Mouse (Mus musculus): Measurements from ENCODE around the gene Tmc3. TPM values are rescaled to one million over a fixed set of nuclear protein-coding genes. Genes with fewer than 3 reads are reported as not detected.

Gene Tmc3
- polyA plus RNA-seq, 1 experiment from 2014 or later: 0.13 TPM

DNA sequence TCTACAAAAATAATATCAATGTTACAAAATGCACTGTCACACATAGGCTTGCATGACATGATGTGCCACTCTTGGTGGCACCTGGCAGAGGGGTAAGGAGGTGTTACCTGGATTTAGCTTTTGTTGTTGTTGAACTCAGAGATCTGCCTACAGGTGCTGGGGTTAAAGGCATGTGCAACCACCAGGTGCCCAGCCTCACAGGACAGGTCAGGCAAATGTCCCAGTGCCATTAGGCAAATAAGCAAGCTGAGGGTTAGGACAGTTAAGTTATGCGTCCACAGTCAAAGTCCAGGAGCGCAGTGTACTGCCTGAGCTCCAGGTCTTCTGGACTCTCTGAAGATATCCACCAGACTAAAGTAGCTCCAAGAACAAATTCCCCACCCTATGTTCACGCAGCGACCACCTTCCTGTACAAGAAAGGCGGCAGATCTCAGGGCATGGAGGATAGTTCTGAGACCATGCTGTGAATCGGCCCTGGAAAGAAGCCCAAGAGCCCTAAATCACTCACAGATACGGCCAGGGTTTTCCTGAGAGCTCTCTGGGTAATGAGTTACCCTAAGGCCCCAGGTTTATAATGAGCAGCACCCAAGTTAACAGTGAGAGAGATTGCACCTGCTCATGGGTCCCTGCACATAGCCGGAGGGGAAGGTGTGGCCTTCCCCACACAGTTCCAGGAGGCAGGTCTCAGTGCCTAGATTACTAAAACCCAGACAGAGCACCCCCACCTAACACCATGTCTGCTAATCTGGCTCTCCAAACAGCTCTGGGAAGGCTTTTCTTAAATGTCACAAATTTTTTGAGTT lies 53.3 kb downstream of the Tmc3 start:
- TF ChIP-seq CTCF (IDR thresholded peaks at IDR 0.05; ENCODE audit: low read depth): no peak
- Histone ChIP-seq H3K4me1 (ENCODE audit: insufficient read depth) (peaks cover 4% of the 10 kb centered on the region), H3K27me3 (ENCODE audit: insufficient read depth, low read length) (no peaks in the 10 kb centered on the region), H3K36me3 (ENCODE audit: insufficient read depth) (peaks cover 14% of the 10 kb centered on the region; the same call in 1 of the 2 replicates), H3K9ac (no peak overlapping the region), H3K4me2 (no peak overlapping the region), H3K9me3 (ENCODE audit: low read depth, low read length) (no peaks in the 10 kb centered on the region), H3K27ac (ENCODE audit: low read depth) (no peak overlapping the region), H3K4me3 (ENCODE audit: low read depth, low read length) (no peak overlapping the region)
- no peak for ATAC-seq (ENCODE audit: insufficient read depth)
- no peak for DNase-seq
- 87% methylated on average over 8 of the region's 8 CpGs for WGBS

DNA sequence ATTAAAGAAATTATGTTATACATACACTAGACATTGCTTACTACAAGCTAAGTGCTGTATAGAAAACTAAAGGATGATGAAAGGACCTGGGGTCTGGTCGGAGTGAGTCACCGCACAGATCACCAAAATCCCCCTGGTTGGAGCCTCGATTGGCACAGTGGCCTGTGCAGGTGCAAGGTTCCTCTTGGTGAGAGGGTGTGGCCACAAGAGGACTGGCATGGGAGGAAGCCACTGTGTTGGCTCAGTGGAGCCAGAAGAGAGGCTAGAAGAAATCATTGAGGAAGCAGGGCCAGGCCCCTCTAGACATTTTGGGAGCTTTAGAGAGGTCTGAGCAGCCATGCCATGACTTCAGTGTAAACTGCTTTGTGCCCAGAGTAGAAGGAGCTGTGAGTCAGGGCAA lies 54.4 kb downstream of the Tmc3 start:
- Histone ChIP-seq H3K4me2 (no peak overlapping the region), H3K9ac (no peak overlapping the region), H3K9me3 (ENCODE audit: low read depth, low read length) (no peaks in the 10 kb centered on the region), H3K4me3 (ENCODE audit: low read depth, low read length) (no peak overlapping the region), H3K27ac (ENCODE audit: low read depth) (no peak overlapping the region), H3K27me3 (ENCODE audit: insufficient read depth, low read length) (no peaks in the 10 kb centered on the region), H3K36me3 (ENCODE audit: insufficient read depth) (peaks cover 14% of the 10 kb centered on the region; the same call in 1 of the 2 replicates), H3K4me1 (ENCODE audit: insufficient read depth) (no peaks in the 10 kb centered on the region)
- no peak for TF ChIP-seq CTCF (IDR thresholded peaks at IDR 0.05; ENCODE audit: low read depth)
- WGBS: 77% methylated on average over 3 of the region's 3 CpGs
- ATAC-seq (ENCODE audit: insufficient read depth) (no peak), DNase-seq (no peak)

DNA sequence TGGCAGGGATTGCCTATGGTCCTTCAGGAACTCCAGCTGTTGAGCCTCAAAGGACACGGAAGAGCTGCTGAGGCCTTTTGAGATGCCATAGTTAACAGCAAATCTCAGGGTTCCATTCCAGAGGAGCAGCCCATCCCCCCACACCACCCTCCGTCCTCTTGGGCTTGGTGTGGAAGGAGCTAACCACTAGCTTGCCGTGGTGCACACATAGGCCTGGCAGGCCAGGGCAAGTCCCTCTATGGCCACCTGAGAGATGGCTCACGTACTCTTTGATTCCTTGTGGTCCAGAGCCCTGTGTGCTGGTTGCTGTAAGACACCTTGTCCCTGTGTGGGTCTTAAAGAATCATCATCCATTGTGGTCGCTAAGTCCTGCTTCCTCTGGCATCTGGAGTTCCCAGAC lies 55.9 kb downstream of the Tmc3 start:
- Histone ChIP-seq H3K27ac (ENCODE audit: low read depth) (no peak overlapping the region), H3K9ac (no peak overlapping the region), H3K4me2 (no peak overlapping the region), H3K4me3 (ENCODE audit: low read depth, low read length) (no peak overlapping the region), H3K36me3 (ENCODE audit: insufficient read depth) (peaks cover 14% of the 10 kb centered on the region; the same call in 1 of the 2 replicates), H3K9me3 (ENCODE audit: low read depth, low read length) (no peaks in the 10 kb centered on the region), H3K4me1 (ENCODE audit: insufficient read depth) (no peaks in the 10 kb centered on the region), H3K27me3 (ENCODE audit: insufficient read depth, low read length) (no peaks in the 10 kb centered on the region)
- WGBS: 82% methylated on average over 5 of the region's 5 CpGs
- DNase-seq: peak; percentile 32
- no peak for TF ChIP-seq CTCF (IDR thresholded peaks at IDR 0.05; ENCODE audit: low read depth)
- no peak for ATAC-seq (ENCODE audit: insufficient read depth)

DNA sequence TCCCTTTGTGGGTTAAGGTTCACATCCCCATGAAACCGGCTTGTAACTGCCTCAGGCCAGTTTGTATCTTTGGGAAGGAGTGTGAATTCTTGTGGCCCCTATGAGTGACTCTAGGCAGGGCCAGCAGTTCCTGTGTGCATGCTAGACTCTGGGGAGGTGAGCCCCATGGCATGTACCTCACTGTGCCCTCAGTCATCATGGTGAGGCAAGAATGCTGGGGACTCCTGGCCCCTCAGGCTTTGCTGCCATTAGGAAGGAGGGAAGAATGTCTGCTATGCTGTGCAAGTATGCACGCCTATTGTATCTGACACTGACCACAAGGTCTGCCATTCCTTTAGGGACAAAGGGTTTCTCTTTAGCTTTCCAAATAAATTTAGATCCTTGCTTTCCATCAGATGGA lies 56.4 kb downstream of the Tmc3 start:
- no peaks in the 10 kb centered on the region for H3K27me3 ChIP-seq (ENCODE audit: insufficient read depth, low read length)
- ATAC-seq (ENCODE audit: insufficient read depth): no peak
- peaks cover 14% of the 10 kb centered on the region; the same call in 1 of the 2 replicates for H3K36me3 ChIP-seq (ENCODE audit: insufficient read depth)
- no peak overlapping the region for H3K27ac ChIP-seq (ENCODE audit: low read depth)
- no peak overlapping the region for H3K4me3 ChIP-seq (ENCODE audit: low read depth, low read length)
- H3K4me1 ChIP-seq (ENCODE audit: insufficient read depth): no peaks in the 10 kb centered on the region
- no peaks in the 10 kb centered on the region for H3K9me3 ChIP-seq (ENCODE audit: low read depth, low read length)
- H3K9ac ChIP-seq: no peak overlapping the region
- no peak overlapping the region for H3K4me2 ChIP-seq
- no peak for TF ChIP-seq CTCF (IDR thresholded peaks at IDR 0.05; ENCODE audit: low read depth)
- DNase-seq: no peak
- WGBS: 58% methylated on average over 2 of the region's 2 CpGs

DNA sequence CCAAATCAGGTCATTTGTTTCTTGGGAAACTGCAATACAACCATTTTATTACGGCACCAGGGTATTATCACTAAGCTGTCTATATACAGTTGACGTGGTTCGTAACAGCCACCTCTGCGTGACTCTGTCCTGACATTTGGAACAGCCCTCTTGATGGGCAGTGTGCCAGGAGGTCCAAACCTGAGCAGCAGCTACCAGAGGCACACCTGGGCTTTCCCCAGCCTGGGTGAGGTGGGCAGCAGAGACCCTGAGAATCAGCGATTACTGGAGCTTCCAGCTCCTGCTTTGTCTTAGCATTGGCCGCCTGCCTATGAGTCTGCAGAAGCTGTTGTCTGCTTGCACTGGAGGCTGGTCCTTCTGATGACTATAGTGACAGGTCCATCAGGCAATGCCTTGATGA lies 58.9 kb downstream of the Tmc3 start:
- Histone ChIP-seq H3K9ac (no peak overlapping the region), H3K4me1 (ENCODE audit: insufficient read depth) (no peaks in the 10 kb centered on the region), H3K9me3 (ENCODE audit: low read depth, low read length) (no peaks in the 10 kb centered on the region), H3K4me3 (ENCODE audit: low read depth, low read length) (no peak overlapping the region), H3K27me3 (ENCODE audit: insufficient read depth, low read length) (no peaks in the 10 kb centered on the region), H3K4me2 (no peak overlapping the region), H3K36me3 (ENCODE audit: insufficient read depth) (peaks cover 8% of the 10 kb centered on the region; the same call in 1 of the 2 replicates), H3K27ac (ENCODE audit: low read depth) (no peak overlapping the region)
- DNase-seq (no peak), ATAC-seq (ENCODE audit: insufficient read depth) (no peak)
- no peak for TF ChIP-seq CTCF (IDR thresholded peaks at IDR 0.05; ENCODE audit: low read depth)
- whole genome bisulfite sequencing: 73% methylated on average over 6 of the region's 6 CpGs

DNA sequence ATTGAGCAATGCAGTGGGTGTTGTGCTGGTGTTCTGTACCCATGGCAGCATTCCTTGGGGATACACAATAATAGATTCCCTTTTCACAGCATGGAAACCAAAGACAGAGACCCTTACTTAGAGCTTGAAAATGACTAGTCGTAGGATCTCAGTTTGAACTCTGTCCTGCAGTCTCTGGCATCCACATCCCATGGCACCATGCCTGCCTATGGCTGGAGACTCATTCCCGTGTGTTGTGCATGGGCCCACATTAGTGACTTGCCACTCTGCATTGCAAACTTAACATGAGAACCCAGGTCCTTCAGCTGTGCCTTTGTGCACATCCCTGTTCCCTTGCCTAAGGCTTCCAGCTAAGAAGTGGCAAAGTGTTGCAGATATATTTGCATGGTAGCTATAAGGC lies 60.0 kb downstream of the Tmc3 start:
- Histone ChIP-seq H3K27ac (ENCODE audit: low read depth) (no peak overlapping the region), H3K27me3 (ENCODE audit: insufficient read depth, low read length) (no peaks in the 10 kb centered on the region), H3K9ac (no peak overlapping the region), H3K36me3 (ENCODE audit: insufficient read depth) (peaks cover 8% of the 10 kb centered on the region; the same call in 1 of the 2 replicates), H3K4me2 (no peak overlapping the region), H3K4me1 (ENCODE audit: insufficient read depth) (no peaks in the 10 kb centered on the region), H3K4me3 (ENCODE audit: low read depth, low read length) (no peak overlapping the region), H3K9me3 (ENCODE audit: low read depth, low read length) (no peaks in the 10 kb centered on the region)
- WGBS: 84% methylated on average over 2 of the region's 2 CpGs
- TF ChIP-seq CTCF (IDR thresholded peaks at IDR 0.05; ENCODE audit: low read depth): no peak
- ATAC-seq (ENCODE audit: insufficient read depth) (no peak), DNase-seq (no peak)

DNA sequence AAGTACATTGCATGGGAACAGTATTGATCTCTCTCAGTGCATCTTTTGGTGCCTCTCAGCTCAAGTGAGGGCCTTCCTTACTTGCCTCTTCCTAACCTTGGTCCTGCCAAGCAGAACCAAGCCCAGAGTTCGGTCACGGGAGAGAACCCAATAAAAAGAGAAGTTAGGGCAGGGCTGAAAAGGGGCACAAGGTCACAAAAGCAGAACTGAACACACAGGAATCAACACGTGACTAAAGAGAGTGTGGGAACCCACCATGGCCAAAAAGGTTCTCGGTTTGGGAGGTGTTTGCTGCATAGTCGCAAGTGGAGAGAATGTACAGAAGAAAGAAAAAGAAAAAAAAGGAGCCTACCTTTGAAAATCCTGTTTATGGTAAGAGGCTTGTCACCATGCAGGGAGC lies 60.7 kb downstream of the Tmc3 start:
- 85% methylated on average over 5 of the region's 5 CpGs for WGBS
- H3K4me1 ChIP-seq (ENCODE audit: insufficient read depth): no peaks in the 10 kb centered on the region
- TF ChIP-seq CTCF (IDR thresholded peaks at IDR 0.05; ENCODE audit: low read depth): no peak
- H3K4me2 ChIP-seq: no peak overlapping the region
- no peak overlapping the region for H3K4me3 ChIP-seq (ENCODE audit: low read depth, low read length)
- no peaks in the 10 kb centered on the region for H3K9me3 ChIP-seq (ENCODE audit: low read depth, low read length)
- no peaks in the 10 kb centered on the region for H3K27me3 ChIP-seq (ENCODE audit: insufficient read depth, low read length)
- peaks cover 6% of the 10 kb centered on the region; the same call in 1 of the 2 replicates for H3K36me3 ChIP-seq (ENCODE audit: insufficient read depth)
- H3K27ac ChIP-seq (ENCODE audit: low read depth): no peak overlapping the region
- no peak overlapping the region for H3K9ac ChIP-seq
- DNase-seq: no peak
- ATAC-seq (ENCODE audit: insufficient read depth): no peak
